Mouse (Mus musculus): ENCODE measurements around the gene Coa5. TPM values are rescaled to one million over a fixed set of nuclear protein-coding genes. Genes with fewer than 3 reads are reported as not detected.

The Coa5 gene
- polyA plus RNA-seq, 1 experiment from 2014 or later: 63.8 TPM

GRCm38 (mm10) chr1:37471179-37472148 is 41.6 kb upstream of the Coa5 start:
- H3K27ac ChIP-seq (ENCODE audit: low read length): no peak overlapping the region
- no peaks in the 10 kb centered on the region for H3K27me3 ChIP-seq (replicated peaks; ENCODE audit: control insufficient read depth, insufficient read depth, low read length)
- H3K36me3 ChIP-seq (ENCODE audit: control insufficient read depth, insufficient read depth, low read length): peaks cover 8% of the 10 kb centered on the region; the same call in 1 of the 2 replicates
- WGBS: 82% methylated on average over 6 of the region's 6 CpGs
- ATAC-seq: no peak
- no peak overlapping the region for H3K9ac ChIP-seq (ENCODE audit: low read depth, low read length)
- H3K4me1 ChIP-seq (ENCODE audit: control insufficient read depth, insufficient read depth, low read length): peaks cover 3% of the 10 kb centered on the region
- H3K4me2 ChIP-seq (ENCODE audit: low read depth, low read length): no peak overlapping the region
- H3K9me3 ChIP-seq (ENCODE audit: control insufficient read depth, low read length): no peaks in the 10 kb centered on the region
- no peak overlapping the region for H3K4me3 ChIP-seq (ENCODE audit: low read length)

- H3K4me3 ChIP-seq (ENCODE audit: low read length): no peak overlapping the region
- H3K9ac ChIP-seq (ENCODE audit: low read depth, low read length): no peak overlapping the region
- no peaks in the 10 kb centered on the region for H3K27me3 ChIP-seq (replicated peaks; ENCODE audit: control insufficient read depth, insufficient read depth, low read length)
- 88% methylated on average over 5 of the region's 5 CpGs for WGBS
- ATAC-seq: no peak
- H3K4me2 ChIP-seq (ENCODE audit: low read depth, low read length): no peak overlapping the region
- H3K36me3 ChIP-seq (ENCODE audit: control insufficient read depth, insufficient read depth, low read length): peaks cover 8% of the 10 kb centered on the region; the same call in 1 of the 2 replicates
- H3K9me3 ChIP-seq (ENCODE audit: control insufficient read depth, low read length): no peaks in the 10 kb centered on the region
- H3K27ac ChIP-seq (ENCODE audit: low read length): no peak overlapping the region
- no peaks in the 10 kb centered on the region; the same call in 1 of the 2 replicates for H3K4me1 ChIP-seq (ENCODE audit: control insufficient read depth, insufficient read depth, low read length)
Observed at GRCm38 (mm10) chr1:37469007-37469406, 39.1 kb upstream of the Coa5 start.

- Histone ChIP-seq H3K4me3 (ENCODE audit: low read length) (no peak overlapping the region), H3K9me3 (ENCODE audit: control insufficient read depth, low read length) (no peaks in the 10 kb centered on the region), H3K4me1 (ENCODE audit: control insufficient read depth, insufficient read depth, low read length) (no peaks in the 10 kb centered on the region), H3K27me3 (replicated peaks; ENCODE audit: control insufficient read depth, insufficient read depth, low read length) (no peaks in the 10 kb centered on the region), H3K36me3 (ENCODE audit: control insufficient read depth, insufficient read depth, low read length) (peaks cover 8% of the 10 kb centered on the region; the same call in 1 of the 2 replicates), H3K9ac (ENCODE audit: low read depth, low read length) (no peak overlapping the region), H3K4me2 (ENCODE audit: low read depth, low read length) (no peak overlapping the region), H3K27ac (ENCODE audit: low read length) (no peak overlapping the region)
- WGBS: 89% methylated on average over 4 of the region's 4 CpGs
- ATAC-seq: no peak
Observed at GRCm38 (mm10) chr1:37467806-37468205, 37.9 kb upstream of the Coa5 start.

GRCm38 (mm10) chr1:37466322-37466995 is 36.6 kb upstream of the Coa5 start:
- Histone ChIP-seq H3K9ac (ENCODE audit: low read depth, low read length) (no peak overlapping the region), H3K4me1 (ENCODE audit: control insufficient read depth, insufficient read depth, low read length) (no peaks in the 10 kb centered on the region), H3K27me3 (replicated peaks; ENCODE audit: control insufficient read depth, insufficient read depth, low read length) (no peaks in the 10 kb centered on the region), H3K36me3 (ENCODE audit: control insufficient read depth, insufficient read depth, low read length) (peaks cover 8% of the 10 kb centered on the region), H3K27ac (ENCODE audit: low read length) (no peak overlapping the region), H3K4me2 (ENCODE audit: low read depth, low read length) (no peak overlapping the region), H3K9me3 (ENCODE audit: control insufficient read depth, low read length) (no peaks in the 10 kb centered on the region), H3K4me3 (ENCODE audit: low read length) (no peak overlapping the region)
- ATAC-seq: no peak
- WGBS: 89% methylated on average over 3 of the region's 3 CpGs

GRCm38 (mm10) chr1:37464878-37465452 is 35.1 kb upstream of the Coa5 start:
- Histone ChIP-seq H3K4me2 (ENCODE audit: low read depth, low read length) (no peak overlapping the region), H3K27me3 (replicated peaks; ENCODE audit: control insufficient read depth, insufficient read depth, low read length) (no peaks in the 10 kb centered on the region), H3K4me1 (ENCODE audit: control insufficient read depth, insufficient read depth, low read length) (no peaks in the 10 kb centered on the region), H3K4me3 (ENCODE audit: low read length) (no peak overlapping the region), H3K9me3 (ENCODE audit: control insufficient read depth, low read length) (no peaks in the 10 kb centered on the region), H3K27ac (ENCODE audit: low read length) (no peak overlapping the region), H3K36me3 (ENCODE audit: control insufficient read depth, insufficient read depth, low read length) (peaks cover 11% of the 10 kb centered on the region), H3K9ac (ENCODE audit: low read depth, low read length) (no peak overlapping the region)
- ATAC-seq: no peak
- WGBS: 83% methylated on average over 10 of the region's 10 CpGs

- peaks cover 3% of the 10 kb centered on the region; the same call in 1 of the 2 replicates for H3K36me3 ChIP-seq (ENCODE audit: control insufficient read depth, insufficient read depth, low read length)
- no peaks in the 10 kb centered on the region for H3K4me1 ChIP-seq (ENCODE audit: control insufficient read depth, insufficient read depth, low read length)
- WGBS: 95% methylated on average over 7 of the region's 7 CpGs
- no peaks in the 10 kb centered on the region for H3K27me3 ChIP-seq (replicated peaks; ENCODE audit: control insufficient read depth, insufficient read depth, low read length)
- no peaks in the 10 kb centered on the region for H3K9me3 ChIP-seq (ENCODE audit: control insufficient read depth, low read length)
- no peak for ATAC-seq
- no peak overlapping the region for H3K4me3 ChIP-seq (ENCODE audit: low read length)
- H3K9ac ChIP-seq (ENCODE audit: low read depth, low read length): no peak overlapping the region
- no peak overlapping the region for H3K27ac ChIP-seq (ENCODE audit: low read length)
- no peak overlapping the region for H3K4me2 ChIP-seq (ENCODE audit: low read depth, low read length)
Observed at GRCm38 (mm10) chr1:37457546-37457945, 27.6 kb upstream of the Coa5 start.

GRCm38 (mm10) chr1:37451270-37451669 is 21.4 kb upstream of the Coa5 start:
- Histone ChIP-seq H3K9ac (ENCODE audit: low read depth, low read length) (no peak overlapping the region), H3K27me3 (replicated peaks; ENCODE audit: control insufficient read depth, insufficient read depth, low read length) (no peaks in the 10 kb centered on the region), H3K27ac (ENCODE audit: low read length) (no peak overlapping the region), H3K4me3 (ENCODE audit: low read length) (no peak overlapping the region), H3K36me3 (ENCODE audit: control insufficient read depth, insufficient read depth, low read length) (no peaks in the 10 kb centered on the region), H3K9me3 (ENCODE audit: control insufficient read depth, low read length) (no peaks in the 10 kb centered on the region), H3K4me2 (ENCODE audit: low read depth, low read length) (no peak overlapping the region), H3K4me1 (ENCODE audit: control insufficient read depth, insufficient read depth, low read length) (no peaks in the 10 kb centered on the region)
- no peak for ATAC-seq
- 91% methylated on average over 8 of the region's 8 CpGs for WGBS

- no peaks in the 10 kb centered on the region for H3K27me3 ChIP-seq (replicated peaks; ENCODE audit: control insufficient read depth, insufficient read depth, low read length)
- ATAC-seq: no peak
- no peaks in the 10 kb centered on the region for H3K4me1 ChIP-seq (ENCODE audit: control insufficient read depth, insufficient read depth, low read length)
Observed at GRCm38 (mm10) chr1:37448361-37449095, 18.6 kb upstream of the Coa5 start.

More at GRCm38 (mm10) chr1:37448361-37449095, 18.6 kb upstream of the Coa5 start:
- no peak overlapping the region for H3K4me2 ChIP-seq (ENCODE audit: low read depth, low read length)
- WGBS: 77% methylated on average over 10 of the region's 10 CpGs
- H3K9ac ChIP-seq (ENCODE audit: low read depth, low read length): no peak overlapping the region
- H3K4me3 ChIP-seq (ENCODE audit: low read length): no peak overlapping the region
- no peak overlapping the region for H3K27ac ChIP-seq (ENCODE audit: low read length)
- H3K9me3 ChIP-seq (ENCODE audit: control insufficient read depth, low read length): no peaks in the 10 kb centered on the region
- 0 out of 2 replicates have a peak, but pooled peaks cover 3% of the 10 kb centered on the region for H3K36me3 ChIP-seq (ENCODE audit: control insufficient read depth, insufficient read depth, low read length)

All from intestine, embryonic 16.5 days (tissue).